Mouse (Mus musculus) cerebellum, postnatal 25 days (tissue): Measurements from ENCODE around the gene Brat1.
"Not testable (repeated sequence)": the region's sequence is repeated elsewhere in the genome, so short reads cannot be mapped to it uniquely, and the experiment has no call there.

ENCODE experiments used
- DNase-seq, 2 experiments: peaks; one replicate each; pipeline ENCODE4 v3.0.0; 2021; ENCODE audit warnings: mixed read lengths in 2 of 2

The Brat1 gene

DNA sequence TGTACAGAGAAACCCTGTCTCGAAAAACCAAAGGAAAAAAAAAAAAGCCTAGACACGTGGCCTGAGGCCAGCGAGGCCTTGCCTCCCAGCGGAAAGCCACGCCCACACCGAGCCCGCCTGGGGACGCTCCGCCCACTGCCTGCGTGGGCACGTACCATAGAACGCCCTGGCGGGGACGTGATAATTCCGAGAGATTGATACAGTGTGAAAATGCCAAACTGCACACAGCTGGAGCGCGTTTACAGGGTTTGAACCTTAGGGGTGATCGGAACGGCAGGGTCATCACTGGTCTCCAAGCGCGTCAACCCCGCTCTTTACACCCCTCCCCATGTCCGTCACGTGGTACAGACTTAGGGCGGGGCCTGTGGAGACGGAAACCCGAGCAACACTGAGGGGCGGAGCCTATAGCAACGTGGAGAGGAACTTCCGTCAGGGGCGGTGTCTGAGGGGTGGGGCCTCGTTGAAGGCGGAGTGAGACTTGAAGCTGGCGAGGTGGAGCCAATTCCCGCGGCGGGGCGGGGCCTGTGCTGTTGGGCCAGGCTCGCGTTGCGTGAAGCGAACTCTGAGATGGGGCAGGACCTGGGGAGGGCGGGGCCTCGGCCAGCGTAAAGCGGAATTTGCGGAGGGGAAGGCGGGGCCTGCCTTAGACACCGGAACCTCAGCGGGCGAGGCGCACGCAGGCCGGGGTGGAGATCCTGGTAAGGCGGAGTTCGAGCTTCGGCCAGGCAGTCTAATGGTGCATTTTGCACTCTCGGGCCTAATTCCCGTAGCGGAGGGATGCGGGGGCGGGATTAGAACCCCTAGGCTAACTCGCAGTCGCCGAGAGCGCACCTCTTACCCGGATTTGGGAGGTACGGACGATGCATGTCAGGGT lies at the start of gene Brat1:
Brat1 (plus strand) TSS at position 634 of the 874 bp plus-strand sequence.
- DNase-seq, result peak; percentile 100

DNA sequence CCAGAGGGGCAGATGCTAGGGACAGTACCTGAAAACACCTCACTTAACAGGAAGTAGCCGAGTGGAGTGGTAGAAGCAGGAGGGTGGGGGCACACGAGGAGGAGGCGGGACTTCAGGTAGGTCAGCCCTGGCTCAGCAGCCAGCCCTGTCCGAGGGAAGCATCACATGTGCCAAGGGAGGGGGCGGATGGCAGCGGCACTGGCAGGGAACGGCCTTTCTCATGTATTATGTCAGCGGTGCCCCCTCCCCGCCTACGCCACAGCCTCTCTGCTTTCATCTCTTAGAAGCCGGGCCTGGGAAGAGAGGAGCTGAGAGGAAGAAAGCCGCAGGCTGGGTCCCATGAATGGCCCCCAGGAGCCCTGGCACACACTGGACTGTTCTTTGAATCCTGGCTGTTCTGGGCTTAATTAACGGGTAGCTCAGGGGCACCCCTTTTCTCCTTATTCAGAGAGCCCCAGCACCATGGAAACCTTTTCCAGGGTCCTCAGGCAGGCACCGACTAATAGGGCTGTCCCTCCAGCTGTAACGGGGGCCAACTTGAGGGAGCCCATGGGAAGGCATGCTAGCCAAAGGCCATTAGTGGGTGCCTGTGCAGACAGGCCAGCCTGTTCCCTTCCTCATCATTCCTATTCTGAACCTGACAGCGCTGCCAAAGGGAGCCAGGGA lies 45.1 kb upstream of the Brat1 start:
- peak; percentile 56 to 69 for DNase-seq

GRCm38 (mm10) chr5:140660398-140660797 lies 44.4 kb upstream of the Brat1 start:
- no peak for DNase-seq

DNA sequence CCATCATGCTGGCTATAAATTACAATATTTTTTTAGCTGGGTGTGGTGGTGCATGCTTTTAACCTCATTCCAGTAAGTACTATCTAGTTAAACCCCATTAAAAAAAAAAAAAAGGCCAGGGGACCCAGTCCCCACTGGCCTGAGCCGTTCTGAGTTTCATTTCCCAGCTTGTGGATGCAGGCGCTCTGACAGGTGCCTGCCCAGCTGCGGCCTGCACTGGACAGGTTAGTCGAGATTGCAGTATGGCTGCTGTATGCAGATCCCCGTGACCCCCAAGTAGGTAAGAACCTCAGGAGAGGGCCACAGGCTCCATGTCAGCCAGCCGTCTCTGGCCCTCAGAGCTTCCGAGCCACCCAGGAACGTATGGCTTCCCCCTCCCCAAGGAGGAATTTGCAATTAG lies 43.4 kb upstream of the Brat1 start:
- DNase-seq, result no peak

- DNase-seq, result no peak
Measured at GRCm38 (mm10) chr5:140661875-140662643, 42.8 kb upstream of the Brat1 start.

GRCm38 (mm10) chr5:140662741-140663592 lies 41.8 kb upstream of the Brat1 start:
- DNase-seq, result peak; percentile 33 to 43

GRCm38 (mm10) chr5:140663621-140664180 lies 41.1 kb upstream of the Brat1 start:
- peak; percentile 62 to 77 for DNase-seq

- DNase-seq, result no peak
Measured at GRCm38 (mm10) chr5:140672115-140672514, 32.7 kb upstream of the Brat1 start.

GRCm38 (mm10) chr5:140672603-140673002 lies 32.2 kb upstream of the Brat1 start:
- not testable (repeated sequence) for DNase-seq

DNA sequence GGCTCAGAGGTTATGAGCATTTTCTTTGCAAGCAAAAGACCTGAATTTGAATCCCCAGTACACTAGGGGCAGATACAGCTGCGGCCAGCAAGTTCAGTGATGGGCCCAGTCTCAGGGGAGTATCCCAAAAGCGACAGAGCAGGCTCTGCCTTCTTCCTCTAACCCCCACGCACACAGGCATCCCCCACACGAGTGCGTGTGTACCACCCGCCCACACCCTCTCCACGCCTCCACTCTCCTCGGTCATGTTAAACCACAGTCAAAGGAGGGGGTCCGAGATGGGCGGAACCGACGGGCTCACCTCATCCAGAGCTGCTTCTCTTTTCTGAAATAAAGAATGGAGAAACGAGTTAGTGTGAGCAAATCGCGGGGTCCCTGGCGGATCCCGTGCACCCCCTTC lies 30.8 kb upstream of the Brat1 start:
- no peak for DNase-seq

- no peak for DNase-seq
Measured at GRCm38 (mm10) chr5:140675079-140675478, 29.7 kb upstream of the Brat1 start.

DNA sequence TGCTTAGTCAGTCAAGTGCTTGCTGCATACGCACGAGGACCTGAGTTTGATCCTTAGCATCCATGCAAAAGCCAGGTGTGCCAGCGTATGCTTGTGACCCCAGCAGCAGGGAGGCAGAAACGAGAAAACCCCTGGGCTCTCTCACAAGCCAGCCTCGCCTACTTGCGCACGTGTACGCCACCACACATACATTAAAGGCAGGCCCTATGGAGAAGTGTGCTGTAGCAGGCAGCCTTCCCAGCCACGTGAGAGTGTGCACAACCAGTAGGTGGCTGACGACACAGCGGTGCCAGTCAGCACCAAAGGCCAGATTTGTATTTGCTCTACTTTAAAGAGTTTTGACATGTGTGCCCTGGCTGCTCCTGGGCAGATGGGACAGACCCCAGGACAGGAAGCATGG lies 29.2 kb upstream of the Brat1 start:
- no peak for DNase-seq

GRCm38 (mm10) chr5:140677137-140677536 lies 27.7 kb upstream of the Brat1 start:
- no peak for DNase-seq

GRCm38 (mm10) chr5:140680051-140680450 lies 24.8 kb upstream of the Brat1 start:
- DNase-seq, result no peak

DNA sequence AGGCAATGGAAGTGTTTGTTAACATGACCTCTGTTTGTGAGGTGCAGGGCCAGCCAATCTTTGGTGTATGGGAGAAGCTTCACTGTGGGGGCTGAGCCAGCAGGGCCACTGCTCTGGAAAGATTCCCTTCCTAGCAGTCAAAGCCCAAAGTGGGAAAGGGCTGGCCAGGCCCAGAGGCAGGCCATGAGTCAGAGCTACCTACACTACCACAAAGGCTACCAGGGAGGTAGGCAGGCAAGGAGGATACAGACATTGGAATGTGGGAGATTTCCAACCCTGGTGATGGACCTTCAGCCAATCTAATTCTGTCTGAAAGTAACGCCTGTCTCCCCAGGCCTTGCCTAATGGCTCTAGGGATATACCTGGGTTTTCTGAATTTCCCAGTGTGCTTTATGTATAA lies 23.9 kb upstream of the Brat1 start:
- no peak for DNase-seq

GRCm38 (mm10) chr5:140682113-140682512 lies 22.7 kb upstream of the Brat1 start:
- DNase-seq, result no peak

DNA sequence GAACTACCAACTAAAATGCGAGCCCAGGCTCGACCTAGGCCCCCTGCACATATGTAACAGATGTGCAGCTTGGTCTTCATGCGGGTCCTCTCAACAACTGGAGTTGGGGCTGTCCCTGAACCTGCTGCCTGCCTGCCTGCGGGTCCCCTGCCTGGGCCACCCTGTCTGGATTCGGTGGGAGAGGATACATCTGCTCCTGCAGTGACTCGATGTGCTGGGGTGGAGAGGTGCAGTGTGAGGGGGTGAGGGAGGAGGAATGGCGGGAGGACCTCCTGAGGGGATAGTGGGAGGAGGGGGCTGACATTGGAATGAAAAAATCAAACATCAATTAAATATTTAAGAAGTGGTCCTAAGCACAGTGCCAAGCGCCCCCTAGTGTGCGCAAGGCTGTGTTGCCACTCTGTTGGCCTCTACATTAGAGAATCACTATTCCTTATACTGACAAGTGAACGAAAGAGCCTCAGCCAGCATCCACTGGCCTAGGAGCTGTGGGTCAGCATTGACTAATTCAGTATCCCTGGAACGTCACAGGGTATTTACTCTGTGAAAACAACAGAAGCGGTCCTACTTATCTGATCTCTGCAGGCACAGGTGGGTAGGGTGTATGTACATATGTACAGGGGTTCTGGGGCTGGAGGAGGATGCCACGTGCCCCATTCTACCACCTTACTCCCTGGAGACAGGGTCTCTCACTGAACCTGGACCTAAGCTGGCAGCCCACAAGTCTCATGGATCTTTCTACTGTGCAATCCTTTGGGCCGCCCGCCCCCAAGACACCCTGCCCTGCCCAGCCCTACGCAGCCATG lies 20.3 kb upstream of the Brat1 start:
- peak; percentile 50 to 75 for DNase-seq

DNA sequence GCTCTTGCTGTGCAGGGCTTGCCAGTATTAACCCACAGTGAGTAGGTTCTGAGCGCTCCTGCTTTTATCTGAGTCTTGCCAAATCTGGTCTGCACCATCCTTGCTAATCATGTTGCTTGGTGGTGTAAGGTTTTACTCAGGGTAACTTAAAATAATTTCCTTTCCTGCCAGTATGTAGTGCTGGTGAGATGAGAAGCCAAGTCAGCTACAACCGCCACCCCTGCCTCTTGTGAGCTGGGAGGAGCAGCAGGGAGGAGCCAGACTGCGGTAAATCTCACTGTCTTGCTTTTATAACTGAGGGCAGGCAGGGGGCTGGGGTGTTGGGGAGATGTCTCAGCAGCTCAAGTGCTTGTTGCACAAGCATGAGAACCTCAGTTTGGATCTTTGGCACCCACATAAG lies 16.4 kb upstream of the Brat1 start:
- DNase-seq, result no peak

DNA sequence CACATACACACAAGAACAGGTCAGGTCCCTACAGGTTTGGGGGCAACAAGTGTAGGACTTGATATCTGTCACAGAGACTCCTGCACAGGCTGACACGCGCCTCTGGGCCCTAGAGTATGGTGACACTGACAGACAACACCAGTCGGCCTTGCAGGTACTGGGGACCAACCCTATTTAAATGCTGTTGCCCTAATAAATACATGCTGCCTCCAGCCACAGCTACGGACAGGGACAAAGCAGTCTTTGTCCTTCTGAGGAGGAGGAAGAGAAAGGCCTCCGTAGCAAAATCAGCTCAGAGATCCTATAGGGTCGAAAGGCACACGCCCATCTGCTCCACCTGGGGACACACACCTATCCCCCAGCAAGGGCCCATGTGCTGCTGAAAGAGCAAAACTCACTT lies 8.8 kb upstream of the Brat1 start:
- no peak for DNase-seq

GRCm38 (mm10) chr5:140699776-140700175 lies 5.0 kb upstream of the Brat1 start:
- no peak for DNase-seq

- DNase-seq, result no peak
Measured at GRCm38 (mm10) chr5:140701661-140702060, 3.1 kb upstream of the Brat1 start.
